Mouse (Mus musculus) midbrain, embryonic 13.5 days (tissue): ENCODE data around the gene Olfr148. TPM values are rescaled to one million over a fixed set of nuclear protein-coding genes. Genes with fewer than 3 reads are reported as not detected.

ENCODE experiments used
- ATAC-seq: fragments of 200-750 bp; cut with Nextera tagmentation; 2 replicates; pipeline ENCODE4 v1.8.0; 2017; ENCODE audit warnings: mild to moderate bottlenecking, moderate TSS enrichment, moderate library complexity
- H3K27ac ChIP-seq: fragments of 300-500 bp; sonication (generic); 2 replicates; pipeline ENCODE4 v1.5.1; 2015; ENCODE audit warnings: inconsistent platforms, mild to moderate bottlenecking, moderate library complexity
- H3K27me3 ChIP-seq: fragments of 300-500 bp; sonication (generic); 2 replicates; pipeline ENCODE4 v1.6.1; 2015; ENCODE audit warnings: mild to moderate bottlenecking, inconsistent platforms
- H3K36me3 ChIP-seq: fragments of 300-500 bp; sonication (generic); 2 replicates; pipeline ENCODE4 v1.6.1; 2015; ENCODE audit warnings: mild to moderate bottlenecking, inconsistent platforms
- H3K4me1 ChIP-seq: fragments of 300-500 bp; sonication (generic); replicated peaks from 2 replicates; pipeline ENCODE4 v1.6.1; 2015; ENCODE audit warnings: inconsistent platforms
- H3K4me2 ChIP-seq: fragments of 300-500 bp; sonication (generic); replicated peaks from 2 replicates; pipeline ENCODE4 v1.6.1; 2015; ENCODE audit warnings: moderate library complexity, mild to moderate bottlenecking, inconsistent platforms
- H3K4me3 ChIP-seq: fragments of 300-500 bp; sonication (generic); replicated peaks from 2 replicates; pipeline ENCODE4 v1.5.1; 2015; ENCODE audit warnings: mild to moderate bottlenecking, inconsistent platforms
- H3K9ac ChIP-seq: fragments of 300-500 bp; sonication (generic); replicated peaks from 2 replicates; pipeline ENCODE4 v1.6.1; 2015; ENCODE audit warnings: mild to moderate bottlenecking, inconsistent platforms
- H3K9me3 ChIP-seq: fragments of 300-500 bp; sonication (generic); 2 replicates; pipeline ENCODE4 v1.6.1; 2016; ENCODE audit warnings: mild to moderate bottlenecking, inconsistent platforms
- WGBS: fragments of 180-500 bp; shearing (Covaris S2); methylation state at CpG from one replicate; pipeline ENCODE4 v1.1.7; 2015; 5-methylcytosine and 5-hydroxymethylcytosine counted together
- polyA plus RNA-seq: library from polyadenylated mRNA; unstranded; fragments of >200 nt; fragmentation: Nextera tagmentation; extraction: Ambion mirVana; gene quantifications from 2 replicates; pipeline ENCODE4 v1.2.1, GENCODE M21; 2015

Gene Olfr148
- polyA plus RNA-seq, result not detected in 2 replicates

GRCm38 (mm10) chr9:39610355-39610754, at the start of gene Olfr148:
Olfr148 (plus strand) TSS chr9:39610655.
- Histone ChIP-seq H3K4me1 (no peaks in the 10 kb centered on the region), H3K4me3 (no peak within 1 kb of the TSS), H3K9me3 (no peaks in the 10 kb centered on the region), H3K4me2 (no peak within 1 kb of the TSS), H3K9ac (no peak within 1 kb of the TSS), H3K27ac (no peak within 1 kb of the TSS), H3K36me3 (no peaks in the 10 kb centered on the region), H3K27me3 (peaks cover 3% of the 10 kb centered on the region; the same call in 1 of the 2 replicates)
- ATAC-seq, result no peak
- 70% methylated on average over 3 of the region's 3 CpGs for WGBS

GRCm38 (mm10) chr9:39575469-39575868, 35.0 kb upstream of the Olfr148 start, which contains the start of gene Olfr959:
Olfr959 (minus strand) TSS chr9:39575569.
- Histone ChIP-seq H3K4me3 (no peak within 1 kb of the TSS), H3K36me3 (no peaks in the 10 kb centered on the region), H3K4me1 (no peaks in the 10 kb centered on the region), H3K9ac (no peak within 1 kb of the TSS), H3K9me3 (no peaks in the 10 kb centered on the region), H3K4me2 (no peak within 1 kb of the TSS), H3K27me3 (no peaks in the 10 kb centered on the region), H3K27ac (no peak within 1 kb of the TSS)
- ATAC-seq, result no peak
- WGBS, result 87% methylated on average over 3 of the region's 3 CpGs

- Histone ChIP-seq H3K4me1 (no peaks in the 10 kb centered on the region), H3K4me2 (no peak overlapping the region), H3K4me3 (no peak overlapping the region), H3K27me3 (no peaks in the 10 kb centered on the region), H3K27ac (no peak overlapping the region), H3K36me3 (no peaks in the 10 kb centered on the region), H3K9ac (no peak overlapping the region), H3K9me3 (no peaks in the 10 kb centered on the region)
- ATAC-seq, result no peak
- WGBS, result 94% methylated on average over 5 of the region's 5 CpGs
Observed at GRCm38 (mm10) chr9:39577050-39577449, 33.4 kb upstream of the Olfr148 start.

- peaks cover 21% of the 10 kb centered on the region for H3K4me1 ChIP-seq
- H3K36me3 ChIP-seq, result no peaks in the 10 kb centered on the region
- under 1% methylated on average over 19 of the region's 19 CpGs for whole genome bisulfite sequencing
- peak overlapping the region; percentile 53 for H3K27ac ChIP-seq
- H3K9me3 ChIP-seq, result no peaks in the 10 kb centered on the region
- H3K27me3 ChIP-seq, result 0 out of 2 replicates have a peak, but pooled peaks cover 3% of the 10 kb centered on the region
- ATAC-seq, result peak; percentile 90
- H3K9ac ChIP-seq, result peak overlapping the region; percentile 58
- peak overlapping the region; percentile 81 for H3K4me2 ChIP-seq
- peak overlapping the region; percentile 47 for H3K4me3 ChIP-seq
Observed at GRCm38 (mm10) chr9:39602536-39603332, 7.7 kb upstream of the Olfr148 start.

GRCm38 (mm10) chr9:39603333-39603845, 7.1 kb upstream of the Olfr148 start:
- H3K4me2 ChIP-seq, result peak overlapping the region; percentile 81
- H3K9ac ChIP-seq, result peak overlapping the region; percentile 58
- 1% methylated on average over 9 of the region's 9 CpGs for WGBS
- peak; percentile 69 for ATAC-seq
- no peaks in the 10 kb centered on the region for H3K36me3 ChIP-seq
- H3K27ac ChIP-seq, result peak overlapping the region; percentile 53
- H3K4me3 ChIP-seq, result peak overlapping the region; percentile 47
- peaks cover 3% of the 10 kb centered on the region; the same call in 1 of the 2 replicates for H3K27me3 ChIP-seq
- H3K9me3 ChIP-seq, result no peaks in the 10 kb centered on the region
- peaks cover 21% of the 10 kb centered on the region for H3K4me1 ChIP-seq

GRCm38 (mm10) chr9:39603999-39604453, 6.4 kb upstream of the Olfr148 start, which contains the start of gene AW551984:
AW551984 (minus strand) TSS chr9:39604403.
- Histone ChIP-seq H3K27ac (peak within 1 kb of the TSS; percentile 53), H3K36me3 (no peaks in the 10 kb centered on the region), H3K27me3 (peaks cover 3% of the 10 kb centered on the region; the same call in 1 of the 2 replicates), H3K4me1 (peaks cover 21% of the 10 kb centered on the region), H3K4me2 (peak within 1 kb of the TSS; percentile 81), H3K9me3 (no peaks in the 10 kb centered on the region), H3K9ac (peak within 1 kb of the TSS; percentile 58), H3K4me3 (peak within 1 kb of the TSS; percentile 47)
- WGBS, result 0% methylated on average over 8 of the region's 8 CpGs
- ATAC-seq, result peak; percentile 59

- Histone ChIP-seq H3K4me2 (no peak overlapping the region), H3K9ac (no peak overlapping the region), H3K27ac (no peak overlapping the region), H3K36me3 (no peaks in the 10 kb centered on the region), H3K4me1 (peaks cover 10% of the 10 kb centered on the region), H3K9me3 (no peaks in the 10 kb centered on the region), H3K4me3 (no peak overlapping the region), H3K27me3 (peaks cover 3% of the 10 kb centered on the region; the same call in 1 of the 2 replicates)
- ATAC-seq, result no peak
Observed at GRCm38 (mm10) chr9:39608497-39608896, 2.0 kb upstream of the Olfr148 start.

GRCm38 (mm10) chr9:39611953-39612352, 1.5 kb downstream of the Olfr148 start:
- Histone ChIP-seq H3K36me3 (no peaks in the 10 kb centered on the region), H3K4me1 (no peaks in the 10 kb centered on the region), H3K27ac (no peak overlapping the region), H3K9me3 (no peaks in the 10 kb centered on the region), H3K9ac (no peak overlapping the region), H3K4me2 (no peak overlapping the region), H3K4me3 (no peak overlapping the region), H3K27me3 (no peaks in the 10 kb centered on the region; the same call in 1 of the 2 replicates)
- 65% methylated on average over 1 of the region's 1 CpGs for WGBS
- peak; percentile 58; the same call in 1 of the 2 replicates for ATAC-seq

GRCm38 (mm10) chr9:39621073-39621472, 10.6 kb downstream of the Olfr148 start, which contains the start of gene Olfr960:
Olfr960 (plus strand) TSS chr9:39621373.
- no peak within 1 kb of the TSS for H3K4me3 ChIP-seq
- WGBS, result 63% methylated on average over 1 of the region's 1 CpGs
- no peaks in the 10 kb centered on the region for H3K27me3 ChIP-seq
- no peak within 1 kb of the TSS for H3K27ac ChIP-seq
- no peaks in the 10 kb centered on the region for H3K4me1 ChIP-seq
- ATAC-seq, result no peak
- H3K4me2 ChIP-seq, result no peak within 1 kb of the TSS
- no peak within 1 kb of the TSS for H3K9ac ChIP-seq
- no peaks in the 10 kb centered on the region for H3K36me3 ChIP-seq
- H3K9me3 ChIP-seq, result no peaks in the 10 kb centered on the region

- Histone ChIP-seq H3K4me2 (no peak overlapping the region), H3K36me3 (no peaks in the 10 kb centered on the region), H3K9ac (no peak overlapping the region), H3K9me3 (no peaks in the 10 kb centered on the region), H3K27ac (no peak overlapping the region), H3K4me1 (no peaks in the 10 kb centered on the region), H3K4me3 (no peak overlapping the region), H3K27me3 (no peaks in the 10 kb centered on the region)
- 88% methylated on average over 3 of the region's 3 CpGs for WGBS
- ATAC-seq, result no peak
Observed at GRCm38 (mm10) chr9:39623783-39624182, 13.3 kb downstream of the Olfr148 start.

- no peak for ATAC-seq
- no peaks in the 10 kb centered on the region for H3K27me3 ChIP-seq
- no peaks in the 10 kb centered on the region for H3K4me1 ChIP-seq
- WGBS, result 91% methylated on average over 2 of the region's 2 CpGs
- H3K36me3 ChIP-seq, result no peaks in the 10 kb centered on the region
- no peak overlapping the region for H3K9ac ChIP-seq
- no peaks in the 10 kb centered on the region for H3K9me3 ChIP-seq
- no peak overlapping the region for H3K4me3 ChIP-seq
- H3K4me2 ChIP-seq, result no peak overlapping the region
- no peak overlapping the region for H3K27ac ChIP-seq
Observed at GRCm38 (mm10) chr9:39624711-39625110, 14.3 kb downstream of the Olfr148 start.

GRCm38 (mm10) chr9:39629069-39629468, 18.6 kb downstream of the Olfr148 start:
- no peaks in the 10 kb centered on the region for H3K36me3 ChIP-seq
- 87% methylated on average over 2 of the region's 2 CpGs for whole genome bisulfite sequencing
- H3K27me3 ChIP-seq, result no peaks in the 10 kb centered on the region
- H3K4me3 ChIP-seq, result no peak overlapping the region
- H3K9me3 ChIP-seq, result no peaks in the 10 kb centered on the region
- ATAC-seq, result no peak
- H3K4me1 ChIP-seq, result no peaks in the 10 kb centered on the region
- H3K27ac ChIP-seq, result no peak overlapping the region
- H3K4me2 ChIP-seq, result no peak overlapping the region
- no peak overlapping the region for H3K9ac ChIP-seq
